Mouse (Mus musculus) adrenal gland (tissue): ENCODE measurements at regions not wholly inside any gene's neighbourhood (a gene's known extent, or its start where the extent isn't known, plus 50 kb on each side); places are given as distances from the start of the nearest gene placed in this dataset.
"Not testable (repeated sequence)": the region's sequence is repeated elsewhere in the genome, so short reads cannot be mapped to it uniquely, and the experiment has no call there.

ENCODE experiments used
- intact Hi-C: fragments of 180-260 bp; cut with DNase I; formaldehyde crosslinking; loops from one replicate; pipeline ENCODE4 v1.15.1; 2025

- intact Hi-C loops: not testable (repeated sequence)
Observed at GRCm38 (mm10) chr2:95433996-95434395, 884.0 kb upstream of the Lrrc4c start.

- intact Hi-C loops: no loop called here
Observed at GRCm38 (mm10) chr2:95440957-95441356, 877.0 kb upstream of the Lrrc4c start.

GRCm38 (mm10) chr2:95443245-95443799, 874.6 kb upstream of the Lrrc4c start:
- intact Hi-C loops: no loop called here

- intact Hi-C loops: no loop called here
Observed at GRCm38 (mm10) chr2:95448897-95449296, 869.1 kb upstream of the Lrrc4c start.

GRCm38 (mm10) chr2:95479827-95480226, 838.1 kb upstream of the Lrrc4c start:
- intact Hi-C loops: no loop called here

- intact Hi-C loops: no loop called here
Observed at GRCm38 (mm10) chr2:95483397-95483796, 834.6 kb upstream of the Lrrc4c start.

GRCm38 (mm10) chr2:95487580-95488135, 830.3 kb upstream of the Lrrc4c start:
- intact Hi-C loops: no loop called here

- intact Hi-C loops: loop anchor here (10.0 kb wide), 1 partner anchor 259 kb away; no protein-coding TSS in a partner anchor
Observed at GRCm38 (mm10) chr2:95494026-95494697, 823.8 kb upstream of the Lrrc4c start.

- intact Hi-C loops: loop anchor here (10.0 kb wide), 1 partner anchor 260 kb away; no protein-coding TSS in a partner anchor
Observed at GRCm38 (mm10) chr2:95494698-95495088, 823.3 kb upstream of the Lrrc4c start.

GRCm38 (mm10) chr2:95511286-95511685, 806.7 kb upstream of the Lrrc4c start:
- intact Hi-C loops: no loop called here

GRCm38 (mm10) chr2:95521624-95522023, 796.3 kb upstream of the Lrrc4c start:
- intact Hi-C loops: no loop called here

- intact Hi-C loops: no loop called here
Observed at GRCm38 (mm10) chr2:95524590-95525266, 793.2 kb upstream of the Lrrc4c start.

- intact Hi-C loops: no loop called here
Observed at GRCm38 (mm10) chr2:95564089-95564488, 753.9 kb upstream of the Lrrc4c start.

- intact Hi-C loops: no loop called here
Observed at GRCm38 (mm10) chr2:95575882-95576281, 742.1 kb upstream of the Lrrc4c start.

GRCm38 (mm10) chr2:95579201-95579600, 738.8 kb upstream of the Lrrc4c start:
- intact Hi-C loops: no loop called here

- intact Hi-C loops: no loop called here
Observed at GRCm38 (mm10) chr2:95586002-95586401, 732.0 kb upstream of the Lrrc4c start.

- intact Hi-C loops: no loop called here
Observed at GRCm38 (mm10) chr2:95587044-95587443, 730.9 kb upstream of the Lrrc4c start.

GRCm38 (mm10) chr2:95613354-95613753, 704.6 kb upstream of the Lrrc4c start:
- intact Hi-C loops: no loop called here

- intact Hi-C loops: no loop called here
Observed at GRCm38 (mm10) chr2:95637533-95637932, 680.4 kb upstream of the Lrrc4c start.

- intact Hi-C loops: no loop called here
Observed at GRCm38 (mm10) chr2:95674347-95674746, 643.6 kb upstream of the Lrrc4c start.

GRCm38 (mm10) chr2:95715355-95715754, 602.6 kb upstream of the Lrrc4c start:
- intact Hi-C loops: no loop called here
